Mouse (Mus musculus): ENCODE measurements around the gene Zfp626. TPM values are rescaled to one million over a fixed set of nuclear protein-coding genes. Genes with fewer than 3 reads are reported as not detected.
"Not testable (repeated sequence)": the region's sequence is repeated elsewhere in the genome, so short reads cannot be mapped to it uniquely, and the experiment has no call there.

The Zfp626 gene
- 1 to 10 TPM; 4.6 to 5.9 TPM for total RNA-seq (2021)
- long read RNA-seq, experiment 1, partial matches to known transcripts: 0 of 1 reads
- long read RNA-seq, experiment 1, other reads (novel, unspliced or antisense): 1 of 1 reads
- long read RNA-seq, experiment 2, partial matches to known transcripts: 0 of 1 reads
- long read RNA-seq, experiment 2, other reads (novel, unspliced or antisense): 1 of 1 reads

DNA sequence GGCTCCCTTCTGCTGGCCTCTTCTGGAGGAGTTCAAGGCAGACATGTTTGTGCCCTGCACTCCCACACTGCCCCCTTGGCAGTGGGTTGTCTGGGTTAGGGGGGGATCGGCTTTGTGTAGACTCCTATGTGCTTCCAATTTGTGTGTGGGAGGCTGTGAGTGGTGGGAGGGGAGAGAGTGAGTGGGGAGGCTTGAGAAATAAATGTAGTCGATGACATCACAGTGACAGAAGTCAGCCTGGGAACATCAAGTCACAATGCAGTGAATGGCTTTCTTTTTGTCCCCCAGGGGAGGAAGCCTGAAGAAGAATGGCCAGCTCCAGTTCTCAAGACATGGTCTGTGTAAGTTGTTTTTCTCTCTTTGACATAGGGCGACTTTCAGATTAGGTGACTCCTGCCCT is at the start of gene Zfp626:
Gene Zfp626, plus strand, starts transcription at position 301 of the 400 bp plus-strand sequence.
- not testable (repeated sequence) for DNase-seq

DNA sequence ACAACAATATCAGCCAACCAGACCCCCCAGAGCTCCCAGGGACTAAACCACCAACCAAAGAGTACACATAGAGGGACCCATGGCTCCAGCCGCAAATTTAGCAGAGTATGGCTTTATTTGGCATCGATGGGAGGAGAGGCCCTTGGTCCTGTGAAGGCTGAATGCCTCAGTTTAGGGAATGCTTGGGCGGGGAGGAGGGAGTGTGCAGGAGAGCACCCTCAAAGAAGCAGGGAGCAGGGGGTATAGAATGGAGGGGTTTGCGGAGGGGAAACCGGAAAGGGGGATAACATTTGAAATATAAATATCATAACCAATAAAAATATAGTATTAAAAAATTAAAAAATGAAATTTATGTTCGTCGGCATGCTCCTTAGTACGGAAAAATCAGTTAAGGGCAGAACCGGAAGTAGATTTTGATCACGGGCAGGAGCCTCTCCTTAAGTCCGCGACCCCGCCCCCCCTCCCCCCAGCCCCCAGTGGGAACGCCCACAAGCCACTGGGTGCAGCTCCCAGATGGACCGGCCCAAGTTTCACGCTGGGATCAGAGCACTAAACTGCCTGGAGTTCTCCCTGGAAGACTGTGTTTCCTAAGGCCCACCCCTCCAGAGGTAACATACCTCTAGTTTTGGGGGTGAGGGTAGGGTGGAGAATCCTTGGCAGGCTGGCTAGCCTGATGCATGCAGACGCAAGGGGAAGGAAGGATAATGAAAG is 41.7 kb upstream of the Zfp626 start:
- no peak for DNase-seq

DNA sequence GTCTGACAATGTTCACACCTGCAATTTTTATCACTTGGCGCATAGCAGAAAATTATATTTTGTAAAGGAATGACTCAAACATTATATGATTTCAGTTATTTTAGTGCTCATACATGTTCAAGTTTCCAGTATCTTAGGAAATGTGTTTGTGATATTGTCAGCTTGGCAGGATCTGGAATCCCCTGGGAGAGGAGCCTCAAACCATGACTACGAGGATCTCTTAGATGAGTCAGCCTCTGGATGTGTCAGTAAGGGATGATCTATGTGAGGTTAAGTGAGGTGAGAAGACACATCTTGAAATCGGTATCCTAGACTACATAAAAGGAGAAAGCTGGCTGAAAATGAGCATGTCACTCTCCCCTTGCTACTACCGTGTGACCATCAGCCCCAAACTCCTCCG is 17.7 kb upstream of the Zfp626 start:
- no peak for DNase-seq

DNA sequence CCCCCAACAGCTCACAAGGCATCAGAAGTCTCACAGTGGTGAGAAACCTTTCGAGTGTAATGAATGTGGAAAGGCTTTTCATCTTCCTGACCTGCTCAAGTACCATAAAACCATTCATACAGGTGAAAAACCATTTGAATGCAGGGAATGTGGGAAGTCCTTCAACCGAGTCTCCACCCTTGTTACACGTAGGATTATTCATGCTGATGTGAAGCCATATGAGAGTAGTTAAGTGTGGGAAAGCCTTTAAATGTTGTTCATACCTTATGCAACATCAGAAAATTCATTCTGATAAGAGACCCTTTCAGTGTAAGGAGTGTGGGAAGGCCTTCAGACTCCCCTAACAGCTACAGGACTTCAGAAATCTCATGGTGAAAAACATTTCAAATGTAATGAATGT is 13.1 kb upstream of the Zfp626 start:
- DNase-seq: not testable (repeated sequence)

DNA sequence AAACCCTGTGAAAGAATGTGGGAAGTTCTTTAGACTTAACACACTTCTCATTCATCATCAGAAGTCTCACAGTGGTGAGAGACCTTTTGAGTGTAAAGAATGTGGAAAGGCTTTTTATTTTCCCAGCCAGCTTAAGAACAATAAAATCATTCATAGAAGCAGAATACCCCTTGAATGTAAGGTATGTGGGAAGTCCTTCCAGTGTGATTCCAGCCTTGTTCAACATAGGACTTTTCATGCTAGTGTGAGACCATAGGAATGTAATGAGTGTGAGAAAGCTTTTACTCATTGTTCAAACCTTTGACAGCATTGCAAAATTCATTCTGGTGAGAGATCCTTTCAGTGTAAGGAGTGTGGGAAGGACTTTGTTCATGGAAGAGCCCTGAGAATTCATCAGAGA is 12.4 kb upstream of the Zfp626 start:
- no peak for DNase-seq

DNA sequence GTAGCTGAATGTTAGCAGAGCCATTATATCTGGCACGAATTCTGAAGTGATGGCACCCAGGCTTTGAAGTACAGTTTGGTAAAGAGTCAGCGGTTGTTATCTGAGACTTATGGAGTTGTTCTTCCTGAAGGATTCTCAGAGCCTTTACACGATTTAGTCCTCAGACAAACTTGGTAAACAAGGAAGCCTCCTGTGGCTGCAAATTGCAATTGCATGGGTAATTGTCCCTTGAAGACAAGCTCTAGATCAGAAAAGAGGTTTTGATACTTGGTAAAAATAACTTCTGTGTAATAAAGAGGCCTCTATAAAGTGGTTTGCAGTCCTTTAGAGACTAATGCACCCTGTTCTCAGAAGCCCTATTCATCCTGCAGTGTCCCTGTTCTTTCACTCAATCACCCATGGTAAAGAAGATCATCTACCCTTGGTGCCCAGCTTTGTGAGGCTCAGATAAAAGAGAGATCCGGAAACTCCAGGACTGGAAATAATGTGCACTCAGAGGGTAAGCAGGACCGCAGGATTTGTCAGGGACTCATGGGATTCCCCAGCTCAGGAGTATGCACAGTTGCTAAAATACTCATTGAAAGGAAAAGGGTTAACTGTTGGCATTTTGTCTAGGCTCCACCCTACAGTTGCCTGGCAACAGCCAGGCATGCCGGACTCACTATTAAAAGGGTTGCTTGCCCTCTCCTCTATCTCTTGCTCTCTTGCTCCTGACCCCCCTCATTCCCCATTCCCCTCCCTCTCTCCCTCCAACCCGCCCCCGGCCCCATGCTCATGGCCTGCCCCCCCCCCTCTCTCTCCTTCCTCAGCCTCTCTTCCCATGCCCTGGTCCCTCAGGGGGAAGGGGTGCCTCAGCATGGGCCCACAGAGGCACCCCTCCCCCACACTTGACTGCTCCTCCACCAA is 8.8 kb upstream of the Zfp626 start:
- no peak for DNase-seq

DNA sequence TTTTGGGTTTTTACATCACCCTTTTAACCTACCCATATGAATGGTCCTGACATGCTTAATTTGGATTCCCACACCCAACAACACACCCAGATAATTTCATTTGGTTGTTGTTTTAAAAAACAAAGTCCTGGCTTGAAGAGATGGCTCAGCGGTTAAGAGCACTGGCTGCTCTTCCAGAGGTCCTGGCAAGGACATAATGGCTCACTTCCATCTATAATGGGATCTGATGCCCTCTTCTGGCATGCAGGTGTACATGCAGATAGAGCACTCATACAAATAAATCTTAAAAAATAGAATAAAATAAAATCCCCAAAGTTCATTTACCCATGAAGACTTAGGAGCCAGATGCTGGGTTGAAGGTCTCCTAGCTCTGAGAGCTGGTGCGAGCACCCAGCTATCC is 5.9 kb upstream of the Zfp626 start:
- DNase-seq: no peak

DNA sequence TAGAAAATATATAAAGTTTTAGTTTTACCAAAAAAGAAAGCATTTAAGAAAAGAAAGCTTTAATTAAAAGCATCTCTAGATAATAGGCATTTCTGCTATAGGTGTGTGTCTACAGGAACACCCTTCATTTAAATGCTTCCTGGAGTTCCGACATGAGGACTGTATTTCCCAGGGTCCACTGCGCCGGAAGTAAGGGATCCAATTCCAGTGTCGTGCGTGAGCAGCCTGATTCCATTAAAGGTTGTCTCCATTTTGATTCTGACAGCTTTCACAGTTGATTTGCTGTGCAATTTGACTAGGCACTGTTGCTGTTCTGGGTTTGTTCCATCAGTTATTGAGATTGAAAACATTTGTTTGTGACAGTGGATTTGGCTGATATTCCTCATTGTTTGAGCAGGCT is 4.0 kb upstream of the Zfp626 start:
- DNase-seq: no peak

DNA sequence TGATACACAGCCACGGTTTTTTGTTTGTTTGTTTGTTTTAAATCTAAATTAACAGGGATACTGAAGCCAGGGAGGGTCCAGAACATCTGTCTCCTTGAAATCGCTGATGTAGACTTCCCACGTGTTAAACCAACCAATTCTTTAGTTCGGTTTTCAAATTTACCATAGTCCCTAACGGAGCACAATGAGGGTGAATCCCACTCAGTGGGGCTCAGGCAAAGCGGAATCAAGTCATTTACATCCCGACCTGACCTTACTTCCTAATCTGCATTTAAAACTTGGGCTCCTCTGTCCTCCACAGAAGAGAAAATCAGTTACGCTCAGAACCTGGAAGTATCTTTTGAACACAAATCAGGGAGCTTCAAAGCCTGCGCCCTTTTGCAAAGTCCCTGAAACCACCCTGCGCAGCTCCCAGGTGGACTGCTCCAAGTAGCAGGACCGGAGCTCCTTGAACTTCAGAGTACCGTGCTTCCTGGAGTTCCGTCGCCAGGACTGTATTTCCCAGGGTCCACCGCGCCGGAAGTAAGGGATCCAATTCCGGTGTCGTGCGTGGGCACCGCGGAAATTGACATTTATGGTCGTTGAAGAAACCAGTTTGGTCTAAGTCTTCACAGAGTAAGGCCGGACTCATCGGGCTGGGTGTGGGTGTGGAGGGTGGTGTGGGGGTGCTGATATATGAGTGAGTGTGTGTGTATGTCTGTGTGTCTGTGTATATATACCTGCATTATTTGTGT is 2.5 kb upstream of the Zfp626 start:
- DNase-seq: peak; percentile 90 to 93

DNA sequence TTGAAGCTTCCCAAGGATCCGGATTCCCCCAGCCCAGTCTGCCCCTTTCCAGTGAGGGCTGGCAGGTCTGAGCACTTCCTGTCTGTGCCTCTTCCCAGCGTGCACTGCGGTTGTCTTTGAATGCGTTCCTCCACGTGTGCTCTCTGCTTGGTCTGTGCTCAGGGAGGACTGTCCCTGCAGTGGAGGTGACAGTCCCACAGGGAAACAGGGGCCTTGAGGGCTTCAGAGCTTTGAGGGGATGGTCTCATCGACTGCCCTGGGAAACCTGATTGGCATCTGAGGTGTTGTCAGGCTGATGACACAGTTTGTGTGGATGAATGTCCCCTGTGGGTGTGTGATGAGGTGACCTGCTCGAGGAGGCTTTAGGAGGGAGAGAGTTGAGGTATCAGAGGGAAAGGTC is 309 bp downstream of the Zfp626 start:
- not testable (repeated sequence) for DNase-seq

DNA sequence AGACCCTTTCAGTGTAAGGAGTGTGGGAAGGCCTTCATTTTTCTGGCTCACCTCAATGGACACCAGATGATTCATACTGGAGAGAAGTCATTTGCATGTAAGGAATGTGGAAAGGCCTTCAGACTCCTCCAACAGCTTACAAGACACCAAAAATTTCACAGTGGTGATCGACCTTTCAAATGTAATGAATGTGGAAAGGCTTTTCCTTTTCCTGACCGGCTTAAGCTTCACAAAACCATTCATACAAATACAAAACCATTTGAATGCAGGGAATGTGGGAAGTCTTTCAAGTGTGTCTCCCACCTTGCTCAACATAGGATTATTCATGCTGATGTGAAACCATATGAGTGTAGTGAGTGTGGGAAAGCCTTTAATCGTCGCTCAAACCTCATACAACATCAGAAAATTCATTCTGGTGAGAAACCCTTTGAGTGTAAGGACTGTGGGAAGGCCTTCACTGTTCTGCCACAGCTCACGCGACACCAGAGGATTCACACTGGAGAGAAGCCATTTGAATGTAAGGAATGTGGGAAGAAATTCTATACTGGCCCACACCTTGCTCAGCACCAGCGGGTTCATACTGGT is 11.6 kb downstream of the Zfp626 start:
- no peak for DNase-seq

DNA sequence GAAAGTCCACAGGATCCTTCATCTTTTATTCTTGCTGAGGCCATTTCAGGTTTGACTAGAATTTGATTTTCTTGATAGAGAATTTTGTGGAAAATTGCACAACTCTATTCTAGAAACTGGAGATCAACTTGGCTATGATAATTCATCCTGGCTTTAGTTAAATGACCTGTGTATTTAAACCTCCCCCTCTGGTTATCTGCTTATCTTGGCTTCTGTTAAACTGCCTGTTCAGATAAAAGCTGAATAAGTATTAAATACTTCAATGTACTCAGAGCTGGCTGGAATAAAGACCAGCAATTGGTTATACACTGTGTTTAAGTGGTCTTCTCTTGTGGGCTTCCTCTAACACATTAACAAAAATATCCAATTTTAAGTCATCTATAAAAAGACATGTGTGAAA is 15.6 kb downstream of the Zfp626 start:
- no peak for DNase-seq

DNA sequence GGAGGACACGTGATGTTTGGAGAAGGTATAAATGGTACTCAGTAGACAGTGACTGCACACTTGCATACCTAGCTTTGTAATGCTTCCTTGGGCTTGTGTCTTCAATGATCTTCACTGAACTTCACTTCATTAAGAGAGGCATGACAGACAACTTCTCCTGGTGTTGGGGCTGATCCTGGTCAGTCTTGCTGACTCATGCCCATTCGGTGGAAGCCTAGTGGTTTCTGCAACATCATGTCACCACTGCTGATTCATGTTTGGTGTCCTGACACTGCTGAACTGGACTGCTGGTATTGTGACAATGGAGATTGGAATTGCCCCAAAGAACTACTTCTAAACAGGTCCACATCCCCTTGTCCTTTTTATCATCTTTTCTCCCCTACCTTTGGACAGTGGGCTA is 27.1 kb downstream of the Zfp626 start:
- DNase-seq: no peak

DNA sequence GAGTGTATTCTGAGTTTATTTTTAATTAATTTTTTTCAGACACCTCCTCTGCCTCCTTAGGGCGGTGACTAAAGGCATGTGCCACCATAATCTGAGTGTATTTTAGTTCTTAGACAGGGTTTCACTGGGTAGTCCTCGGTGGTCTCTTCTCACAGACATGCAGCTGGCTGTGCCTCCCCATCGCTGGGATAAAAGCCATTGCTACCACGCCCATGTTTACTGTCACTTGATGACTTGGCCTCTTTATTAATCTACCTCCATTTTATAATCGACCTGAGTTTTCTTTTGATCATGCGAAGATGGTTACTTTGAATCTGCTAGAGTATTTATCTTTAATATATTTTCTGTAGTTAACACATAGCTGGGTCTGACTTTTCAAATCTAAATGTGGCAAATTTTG is 30.9 kb downstream of the Zfp626 start:
- DNase-seq: peak; percentile 3 to 18

DNA sequence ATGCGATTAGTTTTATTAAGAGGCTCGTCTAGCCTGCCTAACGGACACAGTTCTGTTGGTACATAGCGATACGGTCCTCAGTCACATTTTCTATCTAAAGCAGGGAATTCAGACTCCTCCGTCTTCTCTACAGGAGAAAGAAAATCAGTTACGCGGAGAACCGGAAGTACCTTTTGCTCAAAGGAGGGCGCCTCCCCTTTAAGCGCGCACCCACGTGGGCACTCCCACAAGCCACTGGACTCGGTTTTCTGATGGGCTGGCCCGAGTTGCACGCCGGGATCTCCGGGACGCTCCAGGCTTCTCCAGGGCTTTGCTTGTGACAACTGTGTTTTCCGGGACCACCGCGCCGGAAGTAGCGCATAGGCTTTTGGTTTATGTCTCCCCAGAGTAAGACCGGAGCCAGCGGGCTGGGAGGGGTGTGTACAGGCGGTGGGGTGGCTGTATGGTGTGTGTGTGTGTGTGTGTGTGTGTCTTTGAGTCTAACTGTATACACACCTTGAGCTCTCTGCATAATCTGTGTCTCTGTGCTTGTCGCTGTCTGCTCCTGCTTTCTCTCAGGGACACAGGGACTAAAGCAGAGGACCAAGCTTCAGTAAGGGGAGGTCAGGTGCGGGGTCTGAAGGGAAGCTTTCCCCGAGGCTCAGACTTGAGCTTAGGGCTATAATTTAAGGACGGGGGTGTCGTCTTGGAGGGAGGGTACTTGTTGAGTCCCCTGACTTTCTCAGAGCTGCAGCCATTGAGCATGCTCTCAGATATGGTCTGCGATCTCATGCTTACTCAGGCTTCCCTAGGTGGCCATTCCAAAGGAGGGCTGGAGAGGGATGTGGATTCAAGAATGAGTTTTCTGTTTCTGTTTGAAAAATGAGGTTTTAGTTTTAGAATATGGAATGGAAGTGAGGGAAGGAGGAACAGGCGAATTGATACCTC is 31.6 kb downstream of the Zfp626 start, which contains the start of gene Zfp59:
Gene Zfp59, plus strand, starts transcription at position 285 of the 927 bp plus-strand sequence.
- peak; percentile 89 to 92 for DNase-seq

DNA sequence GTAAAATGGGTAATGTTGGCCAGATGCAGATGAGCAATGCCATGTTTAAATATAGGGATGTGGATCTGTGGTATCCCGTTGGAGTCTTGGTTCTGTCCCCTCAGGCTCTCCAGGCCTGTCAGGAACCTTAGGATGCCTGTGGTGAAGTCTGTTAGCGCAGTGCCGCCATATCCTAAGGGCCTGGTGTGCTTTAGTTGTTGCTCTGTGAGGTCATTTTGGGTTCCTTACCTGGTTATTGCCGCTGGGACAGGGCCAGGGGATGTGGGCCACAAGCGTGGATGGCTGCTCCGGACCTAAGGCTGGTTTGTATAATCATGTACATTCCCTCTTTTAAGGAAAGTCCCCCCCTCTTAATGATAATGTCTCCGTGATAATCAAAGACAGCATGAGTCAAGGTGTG is 32.6 kb downstream of the Zfp626 start:
- DNase-seq: no peak

DNA sequence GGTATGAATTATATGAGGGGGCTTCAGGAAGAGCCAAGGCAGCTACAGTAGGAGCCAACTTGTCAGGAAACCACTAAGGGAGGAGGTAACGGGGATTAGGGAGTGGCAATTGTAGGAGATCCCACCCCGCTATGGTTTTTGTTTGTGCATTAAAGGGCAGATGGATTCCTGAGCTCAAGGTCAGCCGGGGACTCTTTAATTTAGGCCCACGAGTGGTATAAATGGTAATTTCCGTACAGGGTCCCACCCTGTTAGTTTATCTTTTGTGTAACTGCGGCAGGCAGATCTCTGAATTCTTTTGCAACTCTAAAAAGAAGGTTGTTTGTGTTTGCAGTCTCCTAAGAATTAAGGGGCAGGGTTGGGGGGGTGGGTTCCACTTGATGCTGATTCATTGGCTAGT is 33.1 kb downstream of the Zfp626 start:
- no peak for DNase-seq

DNA sequence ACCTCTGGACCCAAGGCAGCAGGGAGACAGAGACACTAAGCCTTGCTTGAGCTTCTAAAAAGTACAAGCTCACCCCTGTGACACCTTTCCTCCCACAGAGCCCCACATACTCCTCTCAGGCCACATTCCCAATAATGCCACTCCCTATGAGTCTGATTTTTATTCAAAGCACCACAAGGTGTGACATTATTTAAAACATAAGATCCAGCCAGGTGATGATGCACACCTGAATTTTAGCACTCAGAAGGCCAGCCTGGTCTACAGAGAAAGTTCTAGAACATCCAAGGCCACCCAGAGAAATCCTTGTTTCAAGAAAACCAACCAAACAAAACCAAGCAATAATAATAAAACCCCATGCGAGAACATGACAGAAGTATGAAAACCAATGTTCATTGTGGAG is 50.2 kb downstream of the Zfp626 start, which contains the start of gene Zfp607a:
Gene Zfp607a, plus strand, starts transcription at position 301 of the 400 bp plus-strand sequence.
- DNase-seq: no peak

DNA sequence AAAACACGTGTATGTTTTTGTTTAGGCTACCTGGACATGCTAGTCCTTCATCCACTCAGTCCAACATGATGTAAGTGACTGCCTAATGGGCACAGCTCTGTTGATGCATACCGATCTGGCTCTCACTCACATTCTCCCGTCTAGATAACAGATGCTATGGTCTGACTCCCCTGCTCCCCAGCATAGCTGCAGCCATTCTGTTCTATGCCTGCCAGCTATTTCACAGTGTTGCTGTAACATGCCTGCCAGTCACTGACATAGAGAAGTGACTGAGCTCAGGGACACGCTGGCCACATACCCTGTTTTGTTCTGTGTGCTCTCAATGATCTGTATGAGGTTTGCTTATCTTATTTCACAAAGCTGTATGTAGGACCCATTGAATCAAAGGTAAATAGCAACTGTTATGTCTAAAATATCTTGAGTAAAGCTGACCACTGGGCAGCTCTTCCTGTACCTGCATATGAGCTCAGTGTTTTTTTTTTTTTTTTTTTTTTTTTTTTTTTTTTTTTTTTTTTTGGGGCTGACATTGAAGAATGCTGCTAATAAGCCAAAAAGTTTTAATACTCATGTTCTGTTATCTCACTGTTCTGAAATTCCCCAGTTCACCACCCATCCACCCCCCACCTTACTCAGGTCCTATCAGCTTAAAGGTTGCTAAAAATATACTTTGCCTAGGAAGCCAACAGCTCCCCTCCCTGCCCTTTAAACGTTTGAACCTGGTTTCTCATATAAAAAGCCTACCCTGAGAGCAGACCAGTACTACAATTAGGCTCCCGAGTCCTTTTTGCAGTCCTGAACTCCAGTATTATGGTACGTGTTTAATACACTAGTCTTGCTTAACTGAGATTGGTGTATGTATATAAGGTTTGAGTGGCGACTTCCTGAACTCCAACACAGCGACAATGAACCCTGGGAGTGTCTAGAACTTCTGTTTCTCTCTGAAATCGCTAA is 52.6 kb downstream of the Zfp626 start:
- DNase-seq: peak; percentile 13 to 19
